9 mouse cellular contexts compared by ENCODE assay signal in the genomic region with DNA sequence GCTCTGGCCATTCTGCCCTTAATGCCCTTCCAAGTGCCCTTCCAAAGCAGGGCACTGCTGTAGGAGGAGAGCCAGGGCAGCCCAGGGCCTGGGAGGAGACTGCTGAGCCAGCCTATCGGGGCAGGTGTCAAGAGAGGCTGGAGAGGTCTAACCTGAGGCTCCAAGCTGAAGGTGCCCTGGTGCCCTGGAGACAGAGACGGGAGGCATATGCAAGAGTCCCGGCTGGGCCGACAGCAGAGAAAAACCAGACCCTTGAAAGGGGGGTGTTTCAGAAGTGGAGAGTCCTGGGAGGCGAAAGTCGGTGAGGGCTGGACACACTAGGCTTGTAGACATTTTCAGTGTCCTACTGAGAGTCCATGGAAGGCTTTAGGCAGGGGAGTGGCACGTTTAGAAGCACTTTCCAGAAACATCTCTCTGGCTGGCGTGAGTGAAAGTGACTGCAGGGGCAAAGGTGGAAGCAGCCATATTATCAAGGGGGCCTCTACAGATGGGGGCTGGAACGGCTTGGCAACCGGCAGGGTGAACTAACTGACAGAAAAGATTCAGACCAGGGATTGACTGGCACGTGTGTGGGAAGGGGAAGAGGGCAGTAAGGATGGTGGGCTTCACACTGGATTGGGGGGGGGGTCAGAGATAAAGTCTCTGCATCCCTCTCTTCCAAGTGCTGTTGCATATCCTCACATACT.
DNase-seq lines count a peak whose midpoint lies in the region; ATAC-seq lines count a peak whose summit lies in the region.
"Had no signal": no experiment of that assay in that cellular context is flagged by ENCODE, and none has a peak within 500 bp of the region (broad histone marks: within the 10 kb centered on the region; RNA-seq: fewer than 3 reads in every experiment).

No protein-coding gene starts in this region.

- 48% methylated on average over 11 of the region's 11 CpGs for WGBS in lung, embryonic 15.5 days
- WGBS in heart, embryonic 14.5 days, result 17% methylated on average over 11 of the region's 11 CpGs
- WGBS in kidney, embryonic 16.5 days, result 70% methylated on average over 11 of the region's 11 CpGs
- WGBS in stomach, embryonic 14.5 days, result 30% methylated on average over 11 of the region's 11 CpGs

- H3K4me2 ChIP-seq in lung, embryonic 15.5 days, result no peak overlapping the region
- H3K4me2 ChIP-seq in heart, embryonic 14.5 days (ENCODE audit: low read length), result no peak overlapping the region
- H3K4me2 ChIP-seq in kidney, embryonic 16.5 days (replicated peaks; ENCODE audit: low read depth, low read length), result no peak overlapping the region
- H3K4me2 ChIP-seq in stomach, embryonic 14.5 days (replicated peaks; ENCODE audit: low read depth, low read length), result no peak overlapping the region

- H3K27me3 ChIP-seq in lung, embryonic 15.5 days, result no peaks in the 10 kb centered on the region
- H3K27me3 ChIP-seq in heart, embryonic 14.5 days (ENCODE audit: control insufficient read depth, insufficient read depth, low read length), result no peaks in the 10 kb centered on the region
- no peaks in the 10 kb centered on the region for H3K27me3 ChIP-seq in kidney, embryonic 16.5 days (ENCODE audit: insufficient read depth, low read length)
- no peaks in the 10 kb centered on the region for H3K27me3 ChIP-seq in stomach, embryonic 14.5 days (ENCODE audit: control insufficient read depth, insufficient read depth, low read length)
- H3K27me3 ChIP-seq: Patski had no signal

- no peak for ATAC-seq in lung, embryonic 15.5 days (ENCODE audit: borderline replicate concordance, extremely low read depth, low FRiP score, low TSS enrichment)
- ATAC-seq in heart, embryonic 14.5 days (ENCODE audit: insufficient number of reproducible peaks, insufficient read depth, low FRiP score, low read depth), result no peak
- ATAC-seq in kidney, embryonic 16.5 days (ENCODE audit: low FRiP score, low TSS enrichment), result no peak
- ATAC-seq in stomach, embryonic 14.5 days (ENCODE audit: insufficient number of reproducible peaks, insufficient read depth, low FRiP score, low read depth), result no peak
- ATAC-seq: Patski had no signal

- H3K36me3 ChIP-seq in lung, embryonic 15.5 days, result no peaks in the 10 kb centered on the region
- no peaks in the 10 kb centered on the region for H3K36me3 ChIP-seq in heart, embryonic 14.5 days (ENCODE audit: control insufficient read depth, insufficient read depth, low read length)
- H3K36me3 ChIP-seq in kidney, embryonic 16.5 days (ENCODE audit: insufficient read depth, low read length), result no peaks in the 10 kb centered on the region
- no peaks in the 10 kb centered on the region for H3K36me3 ChIP-seq in stomach, embryonic 14.5 days (ENCODE audit: control insufficient read depth, insufficient read depth, low read length)

- H3K9ac ChIP-seq in lung, embryonic 15.5 days, result no peak overlapping the region
- peak overlapping the region; percentile 59 for H3K9ac ChIP-seq in heart, embryonic 14.5 days (ENCODE audit: low read length)
- H3K9ac ChIP-seq in kidney, embryonic 16.5 days (replicated peaks; ENCODE audit: low read length), result peak overlapping the region; percentile 33; the same call in 1 of the 2 replicates
- no peak overlapping the region for H3K9ac ChIP-seq in stomach, embryonic 14.5 days (replicated peaks; ENCODE audit: low read depth, low read length)

- DNase-seq in lung, postnatal 25 days (ENCODE audit: low spot score), result no peak
- DNase-seq in spleen, adult 18-20 months, result no peak
- no peak for DNase-seq in frontal cortex, postnatal 36 days (ENCODE audit: low spot score in 2 of 2)
- DNase-seq in thymus, postnatal 25 days, result no peak

- H3K4me3 ChIP-seq in lung, embryonic 15.5 days, result no peak overlapping the region
- H3K4me3 ChIP-seq in heart, embryonic 14.5 days (ENCODE audit: control insufficient read depth in 1 of 2, insufficient read depth in 1 of 2, low read depth in 1 of 2, low read length in 2 of 2), result no peak overlapping the region
- no peak overlapping the region for H3K4me3 ChIP-seq in kidney, embryonic 16.5 days (ENCODE audit: low read length)
- no peak overlapping the region for H3K4me3 ChIP-seq in stomach, embryonic 14.5 days (ENCODE audit: low read depth, low read length)

- H3K4me1 ChIP-seq in lung, embryonic 15.5 days, result peaks cover 51% of the 10 kb centered on the region
- H3K4me1 ChIP-seq in heart, embryonic 14.5 days (ENCODE audit: control insufficient read depth in 2 of 2, insufficient read depth in 2 of 2, low read length in 2 of 2), result peaks cover 44 to 76% of the 10 kb centered on the region in 2 experiments
- H3K4me1 ChIP-seq in kidney, embryonic 16.5 days (ENCODE audit: insufficient read depth, low read length), result peaks cover 44% of the 10 kb centered on the region
- H3K4me1 ChIP-seq in stomach, embryonic 14.5 days (ENCODE audit: control insufficient read depth, insufficient read depth, low read length), result peaks cover 36% of the 10 kb centered on the region

- no peaks in the 10 kb centered on the region for H3K9me3 ChIP-seq in lung, embryonic 15.5 days
- no peaks in the 10 kb centered on the region for H3K9me3 ChIP-seq in heart, embryonic 14.5 days (ENCODE audit: control insufficient read depth, low read length)
- no peaks in the 10 kb centered on the region for H3K9me3 ChIP-seq in kidney, embryonic 16.5 days (ENCODE audit: low read length)
- no peaks in the 10 kb centered on the region for H3K9me3 ChIP-seq in stomach, embryonic 14.5 days (ENCODE audit: control insufficient read depth, low read depth, low read length)

- peak overlapping the region; percentile 16; the same call in 1 of the 2 replicates for H3K27ac ChIP-seq in lung, embryonic 15.5 days
- H3K27ac ChIP-seq in heart, embryonic 14.5 days (replicated peaks in 1 of 2; ENCODE audit: control insufficient read depth in 1 of 2, insufficient read depth in 1 of 2, low read depth in 2 of 2, low read length in 2 of 2), result peak overlapping the region; percentile 55 to 79
- peak overlapping the region; percentile 99 for H3K27ac ChIP-seq in kidney, embryonic 16.5 days (ENCODE audit: low read length)
- H3K27ac ChIP-seq in stomach, embryonic 14.5 days (ENCODE audit: low read length), result peak overlapping the region; percentile 83

Comparison
In these comparisons a context has a peak if more than half of its experiments do, and no peak if none do; other contexts are left out.
1. H3K27ac ChIP-seq: peak in every context shown above with its lines; median percentile 99 in kidney, embryonic 16.5 days; 83 in stomach, embryonic 14.5 days; 67 in heart, embryonic 14.5 days; 16 in lung, embryonic 15.5 days.
2. H3K9ac ChIP-seq: peak in heart, embryonic 14.5 days (single experiment) and kidney, embryonic 16.5 days (single experiment); none in lung, embryonic 15.5 days (single experiment) and stomach, embryonic 14.5 days (single experiment).